Mouse (Mus musculus) CH12.LX (cell line): ENCODE results near the gene Armc12. TPM values are rescaled to one million over a fixed set of nuclear protein-coding genes. Genes with fewer than 3 reads are reported as not detected.

Experiments
- DNase-seq: peaks from one replicate; pipeline ENCODE4 v3.0.0-alpha.2; 2013; ENCODE audit errors: extremely low read depth
- H3K27ac ChIP-seq: 2 replicates; pipeline ENCODE4 v1.5.1; 2012; ENCODE audit warnings: low read depth, mild to moderate bottlenecking, control low read depth, moderate library complexity; ENCODE audit not compliant: insufficient read depth
- H3K27me3 ChIP-seq: replicated peaks from 2 replicates; pipeline ENCODE3; 2012; ENCODE audit warnings: inconsistent platforms
- H3K36me3 ChIP-seq, 2 experiments: replicated peaks in 1 of 2; 2 replicates each; pipeline versions ENCODE3 to v1.6.1; 2012; ENCODE audit warnings: inconsistent platforms in 1 of 2, low read length in 1 of 2, mild to moderate bottlenecking in 1 of 2, mixed read lengths in 1 of 2, moderate library complexity in 1 of 2; ENCODE audit not compliant: control insufficient read depth in 1 of 2, insufficient read depth in 1 of 2
- H3K4me1 ChIP-seq, 2 experiments: 2 replicates each; pipeline ENCODE4 v1.6.1; 2012; ENCODE audit warnings: inconsistent platforms in 1 of 2, moderate library complexity in 1 of 2; ENCODE audit not compliant: insufficient read depth in 2 of 2, control insufficient read depth in 1 of 2
- H3K4me2 ChIP-seq: 2 replicates; pipeline ENCODE4 v1.6.1; 2012; ENCODE audit warnings: low read depth, mild to moderate bottlenecking, control low read depth; ENCODE audit not compliant: poor library complexity, insufficient read depth, severe bottlenecking
- H3K4me3 ChIP-seq, 3 experiments: fragments of 150-350 bp in 1 of 3; sonication (generic) in 1 of 3; replicated peaks in 1 of 3; 2 replicates each; pipeline versions ENCODE3 to v1.5.1; 2011 to 2012; ENCODE audit warnings: low read depth in 2 of 3, low read length in 2 of 3, mild to moderate bottlenecking in 2 of 3, moderate library complexity in 2 of 3, control low read depth in 1 of 3, improper control_type of control experiment in 1 of 3, inconsistent platforms in 1 of 3, mixed read lengths in 1 of 3; ENCODE audit not compliant: poor library complexity in 1 of 3
- H3K79me2 ChIP-seq: replicated peaks from 2 replicates; pipeline ENCODE4 v1.6.1; 2012; ENCODE audit warnings: mild to moderate bottlenecking, moderate library complexity; ENCODE audit not compliant: control insufficient read depth, poor library complexity, insufficient read depth, severe bottlenecking; ENCODE audit errors: extremely low read depth
- H3K9ac ChIP-seq: 2 replicates; pipeline ENCODE4 v1.6.1; 2012; ENCODE audit warnings: low read depth, mild to moderate bottlenecking, control low read depth, moderate library complexity; ENCODE audit not compliant: insufficient read depth
- H3K9me3 ChIP-seq: replicated peaks from 2 replicates; pipeline ENCODE3; 2012; ENCODE audit warnings: low read length, inconsistent platforms, mixed read lengths
- ELF1 ChIP-seq: IDR thresholded peaks from 2 replicates; pipeline ENCODE4 v1.6.1; 2014; ENCODE audit warnings: low read depth, mild to moderate bottlenecking, inconsistent platforms, low read length, improper control_type of control experiment
- ETS1 ChIP-seq: conservative IDR thresholded peaks from 2 replicates; pipeline ENCODE4 v1.6.1; 2012; ENCODE audit warnings: low read depth, mild to moderate bottlenecking, inconsistent platforms, low read length, improper control_type of control experiment, moderate library complexity
- GABPA ChIP-seq: IDR thresholded peaks from 2 replicates; pipeline ENCODE4 v1.6.1; 2012; ENCODE audit warnings: low read depth, low read length, improper control_type of control experiment, inconsistent platforms; ENCODE audit not compliant: insufficient replicate concordance
- HCFC1 ChIP-seq: IDR thresholded peaks from 2 replicates; pipeline ENCODE4 v1.6.1; 2012; ENCODE audit warnings: low read depth, mild to moderate bottlenecking, inconsistent platforms, low read length, improper control_type of control experiment
- IRF4 ChIP-seq: IDR thresholded peaks from 2 replicates; pipeline ENCODE4 v1.6.1; 2014; ENCODE audit warnings: low read depth, mild to moderate bottlenecking, inconsistent platforms, low read length, improper control_type of control experiment
- JUN ChIP-seq: IDR thresholded peaks from 2 replicates; pipeline ENCODE4 v1.6.1; 2011; ENCODE audit warnings: low read depth, mild to moderate bottlenecking, low read length, improper control_type of control experiment, moderate library complexity; ENCODE audit not compliant: insufficient read depth
- JUND ChIP-seq: conservative IDR thresholded peaks from 2 replicates; pipeline ENCODE4 v1.6.1; 2011; ENCODE audit warnings: low read depth, low read length, improper control_type of control experiment
- KAT2A ChIP-seq: IDR thresholded peaks from 2 replicates; pipeline ENCODE4 v1.6.1; 2012; ENCODE audit warnings: low read length, improper control_type of control experiment, inconsistent platforms; ENCODE audit not compliant: insufficient replicate concordance
- MAFK ChIP-seq: IDR thresholded peaks from 2 replicates; pipeline ENCODE4 v1.6.1; 2011; ENCODE audit warnings: low read length, improper control_type of control experiment; ENCODE audit not compliant: insufficient replicate concordance
- MAZ ChIP-seq: IDR thresholded peaks from 2 replicates; pipeline ENCODE4 v1.6.1; 2012; ENCODE audit warnings: low read depth, mild to moderate bottlenecking, inconsistent platforms, low read length, improper control_type of control experiment, moderate library complexity
- NRF1 ChIP-seq: IDR thresholded peaks from 2 replicates; pipeline ENCODE4 v1.6.1; 2014; ENCODE audit warnings: low read depth, mild to moderate bottlenecking, inconsistent platforms, low read length, improper control_type of control experiment, moderate library complexity
- PAX5 ChIP-seq: IDR thresholded peaks from 2 replicates; pipeline ENCODE4 v1.6.1; 2012; ENCODE audit warnings: low read length, inconsistent platforms, mixed read lengths
- RAD21 ChIP-seq: IDR thresholded peaks from 2 replicates; pipeline ENCODE4 v1.6.1; 2011; ENCODE audit warnings: low read depth, mild to moderate bottlenecking, low read length, improper control_type of control experiment, moderate library complexity
- SIN3A ChIP-seq: IDR thresholded peaks from 2 replicates; pipeline ENCODE4 v1.6.1; 2012; ENCODE audit warnings: low read length, improper control_type of control experiment, inconsistent platforms
- TBP ChIP-seq: conservative IDR thresholded peaks from 2 replicates; pipeline ENCODE4 v1.6.1; 2011; ENCODE audit warnings: low read depth, low read length, improper control_type of control experiment
- TCF12 ChIP-seq: IDR thresholded peaks from 2 replicates; pipeline ENCODE4 v1.6.1; 2014; ENCODE audit warnings: low read depth, mild to moderate bottlenecking, inconsistent platforms, low read length, improper control_type of control experiment
- USF1 ChIP-seq: IDR thresholded peaks from 2 replicates; pipeline ENCODE4 v1.6.1; 2014; ENCODE audit warnings: low read depth, mild to moderate bottlenecking, inconsistent platforms, low read length, improper control_type of control experiment
- USF2 ChIP-seq: conservative IDR thresholded peaks from 2 replicates; pipeline ENCODE4 v1.6.1; 2011; ENCODE audit warnings: low read depth, low read length, improper control_type of control experiment
- ZC3H11A ChIP-seq: IDR thresholded peaks from 2 replicates; pipeline ENCODE4 v1.6.1; 2012; ENCODE audit warnings: low read depth, mild to moderate bottlenecking, inconsistent platforms, low read length, improper control_type of control experiment
- ZKSCAN1 ChIP-seq: IDR thresholded peaks from 2 replicates; pipeline ENCODE4 v1.6.1; 2012; ENCODE audit warnings: low read depth, inconsistent platforms, low read length, improper control_type of control experiment, borderline replicate concordance
- ZMIZ1 ChIP-seq: IDR thresholded peaks from 2 replicates; pipeline ENCODE4 v1.6.1; 2012; ENCODE audit warnings: low read depth, mild to moderate bottlenecking, inconsistent platforms, low read length, improper control_type of control experiment
- dilution Hi-C: fragments of 300-500 bp; cut with MboI; formaldehyde crosslinking; loops from 2 replicates; pipeline ENCODE4 v1.14.3; 2020; ENCODE audit warnings: low sequenced_read_pairs; ENCODE audit not compliant: extremely low pct_unique_long_range_greater_than_20kb, extremely low pct_ligation_motif_present
- in situ Hi-C: fragments of 300-500 bp; cut with MboI; formaldehyde crosslinking; loops from 3 replicates; pipeline ENCODE4 v1.14.3; 2019; ENCODE audit warnings: low sequenced_read_pairs, low pct_ligation_motif_present, low pct_unique_long_range_greater_than_20kb, mixed read lengths
- polyA plus RNA-seq: library from polyadenylated mRNA; unstranded; fragments of >175 nt; gene quantifications from 2 replicates; pipeline ENCODE4 v1.2.1, GENCODE M21; 2012; ENCODE audit warnings: low read depth; ENCODE audit not compliant: insufficient read length
- total RNA-seq, 2 experiments: library from RNA; depleted of rRNA; stranded (reverse); fragments of 300-350 nt in 1 of 2; fragments of >200 nt in 1 of 2; gene quantifications; 2 replicates each; pipeline ENCODE4 v1.2.3; 2012 to 2014

Gene Armc12
- total and polyA plus RNA-seq, 3 experiments: not detected

DNA sequence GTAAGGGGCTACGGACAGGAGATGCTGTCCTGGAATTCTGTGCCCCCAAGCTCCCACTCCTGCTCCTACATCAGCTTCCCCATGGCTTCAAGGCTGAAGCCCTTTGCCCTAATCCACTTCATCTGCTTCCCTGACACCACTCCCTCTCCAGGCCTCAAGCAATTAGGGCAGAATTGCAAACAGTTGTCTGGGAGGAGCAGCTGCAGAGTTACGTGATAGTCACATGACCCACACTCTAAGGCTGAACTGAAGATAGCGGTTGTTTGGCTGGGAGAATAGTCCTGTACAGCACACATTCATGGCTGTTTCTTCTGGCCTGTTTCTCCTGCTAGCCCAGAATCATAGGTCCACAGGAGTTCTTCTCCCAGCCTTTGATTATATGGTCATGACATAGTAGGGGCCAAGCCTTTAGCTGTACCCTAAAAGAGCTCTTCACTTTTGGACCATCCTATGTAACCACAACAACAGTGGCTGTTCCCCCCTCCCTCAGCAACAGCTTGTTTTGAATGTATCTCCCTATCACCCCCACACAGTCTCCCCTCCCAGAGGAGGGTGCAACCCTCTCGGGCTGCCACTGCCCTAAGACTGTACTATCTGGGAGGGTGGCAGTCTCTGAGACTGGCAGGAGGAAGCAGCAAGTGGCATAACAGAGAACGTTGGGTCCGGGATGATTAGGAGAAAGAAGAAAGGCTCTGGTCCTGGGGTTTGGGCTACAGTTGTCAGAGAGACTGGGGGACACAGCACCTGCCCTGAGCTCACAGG lies 26.2 kb downstream of the Armc12 start:
- Histone ChIP-seq H3K27me3 (peaks cover 26% of the 10 kb centered on the region), H3K9me3 (peaks cover 3% of the 10 kb centered on the region), H3K4me3 (no peak overlapping the region), H3K79me2 (no peaks in the 10 kb centered on the region), H3K4me1 (peaks cover 0 to 19% of the 10 kb centered on the region in 2 experiments; a peak in 2 of 4 replicates), H3K36me3 (no peaks in the 10 kb centered on the region), H3K9ac (no peak overlapping the region), H3K27ac (no peak overlapping the region)
- in situ Hi-C loops: no loop called here
- DNase-seq: no peak
- TF ChIP-seq JUN (no peak), ZKSCAN1 (no peak), USF2 (peak; percentile 37), USF1 (peak; percentile 41; the same call in 1 of the 2 replicates)
- TF ChIP-seq, all 38 proteins: peak for 2
- no peak overlapping the region for H3K4me2 ChIP-seq
- dilution Hi-C loops: no loop called here

- Histone ChIP-seq H3K4me2 (no peak overlapping the region), H3K4me1 (peaks cover 0 to 19% of the 10 kb centered on the region in 2 experiments; a peak in 2 of 4 replicates), H3K36me3 (no peaks in the 10 kb centered on the region), H3K27me3 (peaks cover 25% of the 10 kb centered on the region), H3K79me2 (no peaks in the 10 kb centered on the region), H3K9me3 (peaks cover 3% of the 10 kb centered on the region), H3K27ac (no peak overlapping the region), H3K9ac (no peak overlapping the region), H3K4me3 (no peak overlapping the region)
- no peak for TF ChIP-seq ELF1
- TF ChIP-seq IRF4: no peak
- no peak for TF ChIP-seq JUND
- no peak for TF ChIP-seq HCFC1
- no peak for DNase-seq
- dilution Hi-C loops: no loop called here
- in situ Hi-C loops: no loop called here
Measured at GRCm38 (mm10) chr17:28557772-28558171, 27.2 kb downstream of the Armc12 start.

GRCm38 (mm10) chr17:28560598-28560997 lies 30.0 kb downstream of the Armc12 start, which contains the start of gene Clps:
Gene Clps, minus strand, starts transcription at chr17:28560766.
- Histone ChIP-seq H3K4me2 (no peak within 1 kb of the TSS), H3K27ac (no peak within 1 kb of the TSS), H3K27me3 (peaks cover 25% of the 10 kb centered on the region), H3K4me3 (no peak within 1 kb of the TSS), H3K79me2 (no peaks in the 10 kb centered on the region), H3K36me3 (no peaks in the 10 kb centered on the region), H3K9me3 (peaks cover 3% of the 10 kb centered on the region), H3K4me1 (peaks cover 0 to 16% of the 10 kb centered on the region in 2 experiments; a peak in 2 of 4 replicates), H3K9ac (no peak within 1 kb of the TSS)
- no peak for TF ChIP-seq JUN
- TF ChIP-seq ZMIZ1: no peak
- no peak for TF ChIP-seq MAFK
- no peak for TF ChIP-seq ZC3H11A
- no peak for TF ChIP-seq GABPA
- TF ChIP-seq KAT2A: no peak
- no peak for TF ChIP-seq SIN3A
- no peak for TF ChIP-seq USF2
- TF ChIP-seq PAX5: no peak
- TF ChIP-seq RAD21: no peak
- no peak for TF ChIP-seq TBP
- no peak for TF ChIP-seq MAZ
- TF ChIP-seq NRF1: no peak
- TF ChIP-seq TCF12: no peak
- TF ChIP-seq ETS1: no peak
- in situ Hi-C loops: no loop called here
- dilution Hi-C loops: no loop called here
- no peak for DNase-seq
